Mouse (Mus musculus): ENCODE data around the gene Zfhx3. TPM values are rescaled to one million over a fixed set of nuclear protein-coding genes. Genes with fewer than 3 reads are reported as not detected.

Zfhx3 gene
- polyA plus RNA-seq, 1 experiment from 2014 or later, result 4.4 TPM

DNA sequence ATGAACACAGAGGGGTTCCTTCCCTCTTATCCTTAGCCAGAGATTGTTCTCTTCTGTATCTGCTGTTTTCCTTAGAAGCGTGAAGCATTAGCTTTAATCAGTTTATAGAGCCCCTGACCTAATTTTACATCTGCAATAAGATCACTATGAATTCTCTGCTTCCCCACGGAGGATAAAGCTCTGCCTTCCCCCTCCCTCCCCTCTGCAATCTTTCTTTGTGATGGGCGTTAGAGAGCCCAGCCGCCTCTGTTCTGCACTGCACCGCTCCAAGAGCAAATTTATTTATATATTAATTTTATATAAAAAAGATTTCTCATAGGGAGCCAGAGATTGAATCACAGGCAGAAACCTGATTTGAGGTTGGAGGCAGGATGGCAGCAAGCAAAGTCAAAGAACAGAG is 113.8 kb downstream of the Zfhx3 start:
- WGBS, result 60% methylated on average over 5 of the region's 5 CpGs
- H3K4me3 ChIP-seq, result no peak overlapping the region
- no peak overlapping the region for H3K4me2 ChIP-seq
- H3K36me3 ChIP-seq, result no peaks in the 10 kb centered on the region
- no peaks in the 10 kb centered on the region for H3K4me1 ChIP-seq (replicated peaks)
- ATAC-seq (replicated peaks; ENCODE audit: insufficient number of reproducible peaks, insufficient read depth, low FRiP score, low read depth), result no peak
- H3K27ac ChIP-seq, result no peak overlapping the region
- H3K27me3 ChIP-seq, result no peaks in the 10 kb centered on the region
- H3K9ac ChIP-seq, result no peak overlapping the region
- no peaks in the 10 kb centered on the region for H3K9me3 ChIP-seq (replicated peaks)

DNA sequence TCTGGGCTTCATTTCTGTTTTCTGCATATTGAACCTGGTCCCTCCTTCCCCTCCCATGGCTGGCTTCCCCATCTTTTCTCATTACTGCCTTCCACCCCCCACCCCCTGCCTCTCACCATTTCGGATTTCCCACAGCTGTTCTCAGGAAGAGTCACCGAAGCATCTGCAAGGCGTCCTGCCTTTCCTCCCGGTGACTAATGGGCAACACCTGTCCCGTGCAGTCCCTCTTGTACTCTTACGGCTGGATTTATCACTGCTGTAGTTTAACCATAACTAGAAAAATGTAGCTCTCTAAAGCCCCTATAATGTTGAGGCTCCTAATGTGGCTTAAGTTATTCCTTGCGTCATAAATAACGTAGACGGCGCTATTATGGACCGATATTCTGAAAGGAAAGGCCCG is 119.5 kb downstream of the Zfhx3 start:
- H3K9me3 ChIP-seq (replicated peaks), result no peaks in the 10 kb centered on the region
- H3K27me3 ChIP-seq, result no peaks in the 10 kb centered on the region
- H3K4me2 ChIP-seq, result no peak overlapping the region
- no peak overlapping the region for H3K9ac ChIP-seq
- no peak overlapping the region for H3K27ac ChIP-seq
- WGBS, result 76% methylated on average over 12 of the region's 12 CpGs
- no peaks in the 10 kb centered on the region for H3K4me1 ChIP-seq (replicated peaks)
- ATAC-seq (replicated peaks; ENCODE audit: insufficient number of reproducible peaks, insufficient read depth, low FRiP score, low read depth), result no peak
- no peak overlapping the region for H3K4me3 ChIP-seq
- no peaks in the 10 kb centered on the region for H3K36me3 ChIP-seq

DNA sequence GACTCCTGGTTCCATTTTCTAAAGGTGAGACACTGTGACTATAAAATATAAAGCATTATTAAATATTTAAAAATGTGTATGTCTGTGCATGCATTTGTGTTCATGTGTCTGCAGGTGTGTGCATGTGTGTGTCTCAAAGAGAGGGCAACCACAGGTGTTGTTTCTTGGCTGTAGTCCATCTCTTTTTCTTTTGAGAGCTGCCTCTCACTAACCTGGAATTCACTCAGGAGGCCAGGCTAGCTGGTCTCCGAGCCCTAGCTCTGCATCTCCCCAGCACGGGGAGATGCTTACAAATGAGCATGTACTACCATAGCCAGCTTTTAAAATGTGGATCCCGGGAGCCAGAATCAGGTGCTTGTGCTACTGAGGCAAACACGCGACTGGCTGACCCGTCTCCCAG is 124.7 kb downstream of the Zfhx3 start:
- no peak overlapping the region for H3K9ac ChIP-seq
- H3K4me3 ChIP-seq, result no peak overlapping the region
- H3K27me3 ChIP-seq, result no peaks in the 10 kb centered on the region
- 82% methylated on average over 6 of the region's 6 CpGs for WGBS
- no peaks in the 10 kb centered on the region for H3K9me3 ChIP-seq (replicated peaks)
- no peak overlapping the region for H3K4me2 ChIP-seq
- ATAC-seq (replicated peaks; ENCODE audit: insufficient number of reproducible peaks, insufficient read depth, low FRiP score, low read depth), result no peak
- H3K36me3 ChIP-seq, result no peaks in the 10 kb centered on the region
- no peak overlapping the region for H3K27ac ChIP-seq
- H3K4me1 ChIP-seq (replicated peaks), result no peaks in the 10 kb centered on the region

DNA sequence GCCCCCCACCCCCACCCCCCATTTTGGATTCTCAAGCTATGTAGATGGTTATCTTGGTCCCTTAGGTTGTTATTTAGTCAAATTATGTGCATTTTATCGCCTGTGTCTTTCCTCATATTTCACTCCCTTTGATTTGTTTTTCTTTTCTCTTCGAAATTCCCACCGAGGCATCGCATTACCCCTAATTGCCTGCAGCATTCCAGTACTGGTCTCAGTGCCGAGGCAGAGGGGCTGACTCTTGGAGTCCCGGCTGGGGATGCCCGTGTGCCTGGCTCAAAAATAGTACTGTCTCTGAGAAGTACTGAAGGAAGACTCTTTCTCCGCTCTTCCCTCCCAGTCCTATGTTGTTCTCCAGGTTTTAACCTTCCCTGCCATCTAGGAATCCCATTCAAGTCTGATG is 125.8 kb downstream of the Zfhx3 start:
- H3K4me1 ChIP-seq (replicated peaks), result no peaks in the 10 kb centered on the region
- H3K27ac ChIP-seq, result no peak overlapping the region
- no peak overlapping the region for H3K9ac ChIP-seq
- H3K27me3 ChIP-seq, result no peaks in the 10 kb centered on the region
- H3K4me3 ChIP-seq, result no peak overlapping the region
- 41% methylated on average over 8 of the region's 8 CpGs for WGBS
- no peaks in the 10 kb centered on the region for H3K9me3 ChIP-seq (replicated peaks)
- H3K4me2 ChIP-seq, result no peak overlapping the region
- ATAC-seq (replicated peaks; ENCODE audit: insufficient number of reproducible peaks, insufficient read depth, low FRiP score, low read depth), result no peak
- no peaks in the 10 kb centered on the region for H3K36me3 ChIP-seq

DNA sequence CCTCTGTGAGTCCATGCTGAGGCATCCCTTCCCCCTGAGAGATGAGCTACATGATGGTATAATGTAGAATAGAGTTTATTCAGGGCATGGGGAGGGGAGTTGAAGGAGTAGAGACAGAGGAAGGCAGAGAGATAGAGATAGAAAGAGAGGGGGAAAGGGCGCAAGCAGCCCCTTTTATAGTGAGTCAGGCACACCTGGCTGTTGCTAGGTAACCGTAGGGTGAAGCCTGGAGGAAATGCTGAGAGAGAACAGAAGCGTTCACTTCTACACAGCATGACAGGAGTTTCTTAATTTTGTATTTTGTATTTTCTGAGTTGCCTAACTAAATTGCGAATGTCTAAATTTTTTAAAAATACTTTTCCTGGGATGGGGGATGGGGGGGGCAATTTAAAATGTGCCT is 128.0 kb downstream of the Zfhx3 start:
- WGBS, result 86% methylated on average over 4 of the region's 4 CpGs
- no peak for ATAC-seq (replicated peaks; ENCODE audit: insufficient number of reproducible peaks, insufficient read depth, low FRiP score, low read depth)
- no peak overlapping the region for H3K4me3 ChIP-seq
- no peak overlapping the region for H3K27ac ChIP-seq
- H3K27me3 ChIP-seq, result no peaks in the 10 kb centered on the region
- H3K36me3 ChIP-seq, result no peaks in the 10 kb centered on the region
- no peaks in the 10 kb centered on the region for H3K9me3 ChIP-seq (replicated peaks)
- H3K4me1 ChIP-seq (replicated peaks), result no peaks in the 10 kb centered on the region
- no peak overlapping the region for H3K4me2 ChIP-seq
- H3K9ac ChIP-seq, result no peak overlapping the region

DNA sequence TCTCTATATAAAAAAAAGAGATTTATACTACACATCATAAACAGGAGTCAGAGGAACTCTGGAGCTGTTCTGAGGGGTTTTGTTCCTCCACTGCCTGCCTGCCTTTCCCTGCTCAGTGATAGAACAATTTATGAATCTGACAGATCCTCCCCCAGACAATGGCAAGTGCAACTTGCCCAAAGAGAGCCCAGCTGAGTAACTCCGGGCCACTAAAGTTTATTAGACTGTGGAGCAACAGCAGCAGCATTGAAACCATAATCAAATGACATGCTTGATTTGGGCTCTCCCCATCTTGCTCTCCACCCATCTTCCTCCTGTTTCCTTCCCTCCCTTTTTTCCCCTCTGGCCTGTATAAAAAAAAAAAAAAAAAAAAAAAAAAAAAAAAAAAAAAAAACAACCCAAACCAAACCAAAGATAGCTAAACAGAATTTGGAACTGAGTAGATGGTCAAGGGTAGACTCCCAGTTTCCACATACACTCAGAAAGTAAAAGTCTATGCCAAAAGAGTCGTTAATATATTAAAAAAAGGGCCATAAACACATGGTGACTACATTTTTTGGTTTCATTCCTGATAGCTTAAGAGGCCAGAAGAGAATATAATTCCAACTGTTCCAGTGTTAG is 129.8 kb downstream of the Zfhx3 start:
- H3K9ac ChIP-seq, result no peak overlapping the region
- H3K4me3 ChIP-seq, result no peak overlapping the region
- WGBS, result 60% methylated on average over 2 of the region's 2 CpGs
- H3K27me3 ChIP-seq, result no peaks in the 10 kb centered on the region
- H3K36me3 ChIP-seq, result no peaks in the 10 kb centered on the region
- H3K27ac ChIP-seq, result no peak overlapping the region
- H3K4me1 ChIP-seq (replicated peaks), result no peaks in the 10 kb centered on the region
- no peak for ATAC-seq (replicated peaks; ENCODE audit: insufficient number of reproducible peaks, insufficient read depth, low FRiP score, low read depth)
- no peak overlapping the region for H3K4me2 ChIP-seq
- H3K9me3 ChIP-seq (replicated peaks), result no peaks in the 10 kb centered on the region

DNA sequence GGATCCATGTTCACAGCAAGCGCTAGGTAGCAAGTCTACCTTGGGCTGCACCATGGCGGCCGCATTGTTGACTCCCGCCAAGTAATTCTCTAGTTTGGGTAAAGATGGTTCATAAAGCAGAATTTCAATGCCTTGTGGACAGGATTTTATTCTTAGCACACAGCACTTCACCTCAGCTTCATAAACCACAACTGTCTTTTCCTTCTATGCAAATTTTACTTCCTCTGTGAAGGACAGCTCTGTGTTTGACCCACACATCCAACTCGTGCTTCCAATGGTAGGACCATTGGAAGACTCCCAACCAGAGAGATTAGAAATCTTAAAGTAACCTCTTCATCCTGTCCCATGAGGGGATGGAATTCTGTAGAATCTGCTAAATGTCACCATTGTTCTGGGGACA is 130.4 kb downstream of the Zfhx3 start:
- Histone ChIP-seq H3K36me3 (no peaks in the 10 kb centered on the region), H3K4me3 (no peak overlapping the region), H3K9me3 (replicated peaks) (no peaks in the 10 kb centered on the region), H3K9ac (no peak overlapping the region), H3K27me3 (no peaks in the 10 kb centered on the region), H3K4me2 (no peak overlapping the region), H3K27ac (no peak overlapping the region), H3K4me1 (replicated peaks) (no peaks in the 10 kb centered on the region)
- WGBS, result 79% methylated on average over 5 of the region's 5 CpGs
- ATAC-seq (replicated peaks; ENCODE audit: insufficient number of reproducible peaks, insufficient read depth, low FRiP score, low read depth), result no peak

DNA sequence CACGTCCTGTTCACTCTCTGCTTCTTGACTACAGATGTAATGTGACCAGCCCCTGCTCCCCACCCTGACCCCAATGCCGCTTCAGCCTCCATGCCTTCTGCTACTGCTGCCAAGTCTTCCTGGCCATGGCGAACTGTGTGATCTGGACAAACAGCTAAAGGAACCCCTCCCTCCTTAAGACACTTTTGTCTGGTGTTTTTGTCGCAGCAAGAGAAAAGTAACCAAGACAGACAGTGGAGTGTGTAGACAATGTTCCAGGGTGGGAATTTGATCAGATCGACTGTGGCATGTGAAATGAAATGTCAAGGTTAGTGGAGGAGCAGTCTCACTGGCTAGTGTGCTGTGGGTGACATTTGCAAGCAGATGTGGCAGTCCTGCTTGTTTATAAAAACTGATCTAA is 132.7 kb downstream of the Zfhx3 start:
- ATAC-seq (replicated peaks; ENCODE audit: insufficient number of reproducible peaks, insufficient read depth, low FRiP score, low read depth), result no peak

DNA sequence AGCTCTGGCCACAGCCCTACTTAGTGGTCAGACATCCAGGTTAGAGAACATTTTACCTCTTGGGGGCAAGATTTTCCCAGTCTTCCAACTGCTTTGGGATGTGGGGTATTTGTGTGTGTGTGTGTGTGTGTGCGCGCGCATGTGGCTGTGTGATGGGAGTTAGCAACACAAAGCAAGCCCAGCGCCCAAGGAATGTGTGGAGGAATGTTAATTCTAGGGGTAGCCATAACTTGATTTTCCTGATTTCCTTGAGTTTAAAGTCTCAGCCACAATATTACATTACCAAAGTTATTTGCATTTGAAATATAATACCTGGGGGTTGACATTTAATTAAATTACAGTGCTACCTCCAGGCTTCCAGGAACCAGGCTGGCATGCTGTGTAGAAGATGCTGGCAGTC is 136.3 kb downstream of the Zfhx3 start:
- WGBS, result 88% methylated on average over 4 of the region's 4 CpGs

More for the DNA sequence above, 132.7 kb downstream of the Zfhx3 start:
- Histone ChIP-seq H3K9me3 (replicated peaks) (no peaks in the 10 kb centered on the region), H3K4me1 (replicated peaks) (no peaks in the 10 kb centered on the region), H3K27me3 (no peaks in the 10 kb centered on the region), H3K27ac (no peak overlapping the region), H3K36me3 (no peaks in the 10 kb centered on the region), H3K9ac (no peak overlapping the region), H3K4me2 (no peak overlapping the region), H3K4me3 (no peak overlapping the region)
- 72% methylated on average over 5 of the region's 5 CpGs for WGBS

DNA sequence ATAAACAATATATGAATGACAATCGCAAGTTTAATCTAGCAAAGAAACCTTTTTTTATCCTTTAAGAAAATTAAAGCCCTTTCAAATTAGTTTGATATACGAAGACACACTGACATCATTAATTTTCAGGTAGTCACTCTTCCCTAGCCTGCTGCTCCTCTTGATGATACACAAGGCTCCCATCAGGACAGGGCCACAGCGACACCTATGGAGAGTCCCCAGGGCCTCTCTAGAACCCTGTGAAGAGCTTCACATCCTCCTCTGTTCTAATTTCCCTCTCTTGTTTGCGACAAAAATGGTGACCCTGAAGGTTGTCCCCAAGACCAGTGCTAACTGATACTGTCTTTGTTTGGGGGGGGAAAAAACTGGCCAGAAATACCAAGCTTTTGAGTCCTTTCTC is 144.5 kb downstream of the Zfhx3 start:
- Histone ChIP-seq H3K4me3 (no peak overlapping the region), H3K9ac (no peak overlapping the region), H3K27me3 (no peaks in the 10 kb centered on the region), H3K36me3 (no peaks in the 10 kb centered on the region), H3K4me1 (replicated peaks) (no peaks in the 10 kb centered on the region), H3K9me3 (replicated peaks) (no peaks in the 10 kb centered on the region), H3K4me2 (no peak overlapping the region), H3K27ac (no peak overlapping the region)
- ATAC-seq (replicated peaks; ENCODE audit: insufficient number of reproducible peaks, insufficient read depth, low FRiP score, low read depth), result no peak
- 63% methylated on average over 4 of the region's 4 CpGs for WGBS

More for the DNA sequence above, 136.3 kb downstream of the Zfhx3 start:
- Histone ChIP-seq H3K27ac (no peak overlapping the region), H3K27me3 (no peaks in the 10 kb centered on the region), H3K36me3 (no peaks in the 10 kb centered on the region), H3K9me3 (replicated peaks) (no peaks in the 10 kb centered on the region), H3K4me1 (replicated peaks) (no peaks in the 10 kb centered on the region), H3K4me3 (no peak overlapping the region), H3K4me2 (no peak overlapping the region), H3K9ac (no peak overlapping the region)
- ATAC-seq (replicated peaks; ENCODE audit: insufficient number of reproducible peaks, insufficient read depth, low FRiP score, low read depth), result no peak

DNA sequence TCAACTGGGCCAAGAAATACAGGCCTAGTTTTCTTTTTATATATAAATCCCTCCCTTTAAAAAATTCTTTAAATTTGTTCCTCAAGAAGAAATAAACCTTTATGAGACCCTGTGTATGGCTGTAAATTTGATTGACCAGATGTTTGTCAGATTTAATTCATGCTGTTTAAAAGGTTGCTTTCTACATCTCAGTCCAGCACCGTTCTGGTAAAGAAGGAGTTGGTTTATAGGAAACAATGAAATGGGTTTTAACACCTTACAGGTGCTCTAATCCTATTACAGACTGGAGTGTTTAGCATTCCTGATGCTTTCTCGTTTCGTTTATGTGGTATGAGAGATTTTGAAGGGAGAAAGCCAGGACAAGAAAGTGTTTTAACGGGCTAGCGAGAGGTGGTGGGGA is 147.2 kb downstream of the Zfhx3 start:
- no peaks in the 10 kb centered on the region for H3K9me3 ChIP-seq (replicated peaks)
- 73% methylated on average over 5 of the region's 5 CpGs for WGBS
- no peaks in the 10 kb centered on the region for H3K36me3 ChIP-seq
- no peak overlapping the region for H3K27ac ChIP-seq
- H3K4me3 ChIP-seq, result no peak overlapping the region
- H3K27me3 ChIP-seq, result no peaks in the 10 kb centered on the region
- no peaks in the 10 kb centered on the region for H3K4me1 ChIP-seq (replicated peaks)
- no peak overlapping the region for H3K9ac ChIP-seq
- no peak for ATAC-seq (replicated peaks; ENCODE audit: insufficient number of reproducible peaks, insufficient read depth, low FRiP score, low read depth)
- no peak overlapping the region for H3K4me2 ChIP-seq

DNA sequence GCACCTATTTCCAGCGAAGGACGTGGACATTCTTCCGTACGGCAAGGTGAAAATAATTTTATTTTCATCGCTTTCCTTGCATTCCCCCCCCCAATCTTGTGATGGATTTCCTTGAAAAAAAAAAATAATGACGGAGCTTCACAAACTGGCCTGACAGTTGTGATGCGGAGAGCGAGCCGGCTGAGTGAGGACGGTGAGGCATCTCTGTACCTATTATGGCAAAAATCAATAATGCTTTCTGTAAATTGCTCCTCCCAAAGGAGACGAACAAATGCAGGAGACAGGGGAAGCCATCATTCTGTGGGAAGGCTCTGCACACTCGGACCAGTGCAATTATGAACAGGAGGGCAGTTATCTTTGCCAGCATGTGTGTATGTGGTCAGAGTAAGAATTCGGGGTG is 156.2 kb downstream of the Zfhx3 start:
- Histone ChIP-seq H3K9ac (no peak overlapping the region), H3K4me1 (replicated peaks) (no peaks in the 10 kb centered on the region), H3K27ac (no peak overlapping the region), H3K9me3 (replicated peaks) (no peaks in the 10 kb centered on the region), H3K36me3 (no peaks in the 10 kb centered on the region), H3K4me2 (no peak overlapping the region), H3K27me3 (no peaks in the 10 kb centered on the region), H3K4me3 (no peak overlapping the region)
- 82% methylated on average over 13 of the region's 13 CpGs for WGBS
- ATAC-seq (replicated peaks; ENCODE audit: insufficient number of reproducible peaks, insufficient read depth, low FRiP score, low read depth), result no peak

Measured in heart, embryonic 15.5 days (tissue).